Mouse (Mus musculus) bone marrow, adult 2 months (tissue): ENCODE measurements around the gene Zfp354a.

ENCODE experiments used
- CTCF ChIP-seq: fragments of 200-500 bp; IDR thresholded peaks from 2 replicates; pipeline ENCODE4 v1.5.1; 2011; ENCODE audit warnings: low read length, control low read depth; ENCODE audit not compliant: control insufficient read depth, insufficient read depth
- POLR2A ChIP-seq: fragments of 200-500 bp; IDR thresholded peaks from 2 replicates; pipeline ENCODE4 v1.6.1; 2011; ENCODE audit warnings: low read depth, mild to moderate bottlenecking, control low read depth, low read length, borderline replicate concordance; ENCODE audit not compliant: control insufficient read depth

- TF ChIP-seq POLR2A (no peak), CTCF (no peak)
Observed at GRCm38 (mm10) chr11:51030225-51030624, 28.8 kb upstream of the Zfp354a start.
